Mouse (Mus musculus) erythroblast, adult 5-6 weeks (primary cell): ENCODE results near the gene Cd7. TPM values are rescaled to one million over a fixed set of nuclear protein-coding genes. Genes with fewer than 3 reads are reported as not detected.

Experiments
- ATAC-seq: replicated peaks from 2 replicates; pipeline ENCODE4 v1.8.0; 2016; ENCODE audit warnings: moderate number of reproducible peaks, mild to moderate bottlenecking, moderate TSS enrichment, inconsistent platforms; ENCODE audit not compliant: poor library complexity, low FRiP score, severe bottlenecking
- total RNA-seq, 2 experiments: library from RNA; stranded (forward) in 1 of 2; stranded (reverse) in 1 of 2; fragments of 150-400 nt in 1 of 2; fragments of 200-764, 138-1000 nt in 1 of 2; gene quantifications; 2 replicates each; pipeline versions ENCODE4 v1.2.3 to v1.2.4; 2015 to 2017; ENCODE audit warnings: low replicate concordance in 2 of 2

The Cd7 gene
- total RNA-seq, 2 experiments from 2014 or later, result 4.8 TPM; not detected in 1

- ATAC-seq, result no peak
These were observed 44.5 kb downstream of the Cd7 start for GRCm38 (mm10) chr11:120994741-120995140.

DNA sequence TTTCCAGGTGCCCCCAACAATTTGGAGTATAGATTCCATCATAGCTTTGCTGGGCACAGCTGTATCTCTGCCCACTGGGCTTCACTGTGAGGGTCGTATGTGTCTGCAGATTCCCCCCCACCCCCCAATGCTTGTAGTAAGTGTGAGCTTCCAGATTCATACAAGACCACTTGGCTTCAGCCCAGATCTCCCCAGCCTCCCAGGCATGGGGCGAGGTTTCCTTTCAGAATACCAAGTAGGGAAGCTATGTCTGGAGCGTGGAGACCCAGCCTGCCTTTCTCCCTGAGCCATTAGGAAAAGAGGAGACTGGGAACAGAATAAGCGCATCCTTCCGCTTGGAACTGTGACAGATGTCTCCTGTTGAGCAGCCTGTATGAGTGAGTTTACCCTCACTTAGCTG lies 45.6 kb downstream of the Cd7 start:
- ATAC-seq, result no peak

DNA sequence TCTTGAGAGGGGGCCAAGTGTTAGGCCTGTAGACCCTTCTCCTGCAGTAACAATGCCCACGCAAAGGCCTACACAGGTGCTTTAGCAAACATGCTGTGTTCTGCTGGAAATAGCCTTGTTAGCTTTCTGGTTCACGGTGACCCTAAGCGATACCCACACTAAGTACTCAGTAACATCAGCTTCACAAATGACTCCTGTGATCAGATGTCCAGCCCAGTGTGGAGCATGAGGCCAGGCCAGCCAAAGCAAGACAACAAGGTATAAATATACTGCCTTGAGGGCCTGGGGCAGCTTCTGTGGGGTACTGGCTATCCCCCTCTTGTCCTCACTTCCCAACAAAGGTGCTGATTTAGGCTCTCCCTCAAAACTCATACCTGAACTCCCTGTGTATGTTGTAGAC lies 46.1 kb downstream of the Cd7 start:
- ATAC-seq, result no peak

DNA sequence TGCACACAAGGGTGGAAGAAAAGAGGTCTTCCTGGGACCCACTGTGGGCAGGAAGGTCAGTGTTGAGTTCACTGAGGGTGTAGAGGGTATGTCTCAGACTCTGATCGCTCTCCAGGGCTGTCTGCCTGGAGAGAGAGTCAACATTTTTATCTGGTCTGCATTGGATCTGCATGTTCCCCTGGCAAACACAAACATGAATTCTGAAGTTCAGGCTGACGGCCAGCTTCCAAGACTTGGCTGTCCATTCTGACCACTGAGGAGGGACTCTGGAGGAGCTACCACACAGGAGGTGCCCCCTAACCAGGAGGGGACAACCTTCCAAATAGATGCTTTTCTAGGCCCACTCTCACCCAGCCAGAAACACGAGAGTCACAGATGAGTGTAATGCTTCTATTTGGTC lies 47.4 kb downstream of the Cd7 start:
- ATAC-seq, result 0 out of 2 replicates have a peak, but pooled peaks have one; percentile 3

GRCm38 (mm10) chr11:120990951-120991526 lies 48.2 kb downstream of the Cd7 start, which contains the start of gene Csnk1d:
Gene Csnk1d (minus strand): TSS chr11:120991330.
- ATAC-seq, result peak; percentile 66

- peak; percentile 67 for ATAC-seq
These were observed 49.0 kb downstream of the Cd7 start for GRCm38 (mm10) chr11:120990126-120990781.

DNA sequence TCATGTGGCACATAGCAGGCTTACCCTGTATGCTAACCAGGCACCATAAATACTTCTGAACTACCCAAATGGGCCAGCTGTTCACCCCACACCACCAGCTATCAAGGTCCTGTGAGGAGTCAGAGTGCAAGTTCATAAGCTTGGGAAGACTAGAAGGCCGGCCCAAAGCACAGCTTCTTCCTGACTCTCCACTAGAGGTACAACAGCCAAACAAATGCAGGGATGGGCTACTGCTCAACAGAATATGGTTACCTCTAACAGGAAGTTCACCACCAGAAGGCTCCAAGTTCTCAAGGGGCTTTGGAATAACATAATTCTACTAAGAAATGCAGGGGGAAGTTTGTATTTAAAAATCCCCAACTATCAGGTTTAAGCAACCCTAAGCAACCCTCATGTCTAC lies 49.7 kb downstream of the Cd7 start:
- ATAC-seq, result peak; percentile 23

- no peak for ATAC-seq
These were observed 50.8 kb downstream of the Cd7 start for GRCm38 (mm10) chr11:120988410-120988809.

GRCm38 (mm10) chr11:120987608-120988007 lies 51.6 kb downstream of the Cd7 start:
- ATAC-seq, result no peak

Other genes with a start within 250 kb of the Cd7 start
- gene Dus1l, start 243.0 kb downstream of the Cd7 start, total RNA-seq (2015; ENCODE audit: low replicate concordance), result 10.0 and 12.5 TPM in 2 replicates
- gene Dus1l, start 243.0 kb downstream of the Cd7 start, total RNA-seq (2017; ENCODE audit: low replicate concordance), result 6.4 and 8.5 TPM in 2 replicates
- 6.5 and 7.9 TPM in 2 replicates for gene Fasn, start 214.9 kb downstream of the Cd7 start, total RNA-seq (2015; ENCODE audit: low replicate concordance)
- 2.6 TPM in 2 replicates for gene Fasn, start 214.9 kb downstream of the Cd7 start, total RNA-seq (2017; ENCODE audit: low replicate concordance)
- 2.3 and 5.2 TPM in 2 replicates for gene Ccdc57, start 106.5 kb downstream of the Cd7 start, total RNA-seq (2015; ENCODE audit: low replicate concordance)
- 4.4 and 6.0 TPM in 2 replicates for gene Ccdc57, start 106.5 kb downstream of the Cd7 start, total RNA-seq (2017; ENCODE audit: low replicate concordance)
- gene Slc16a3, start 90.9 kb downstream of the Cd7 start, total RNA-seq (2015; ENCODE audit: low replicate concordance), result 5.2 and 11.7 TPM in 2 replicates
- gene Slc16a3, start 90.9 kb downstream of the Cd7 start, total RNA-seq (2017; ENCODE audit: low replicate concordance), result 5.6 and 7.1 TPM in 2 replicates
- 70.3 and 83.2 TPM in 2 replicates for gene Csnk1d, start 48.1 kb downstream of the Cd7 start, total RNA-seq (2015; ENCODE audit: low replicate concordance)
- 121 and 148 TPM in 2 replicates for gene Csnk1d, start 48.1 kb downstream of the Cd7 start, total RNA-seq (2017; ENCODE audit: low replicate concordance)
- not detected in 2 replicates for gene Sectm1b, start 24.2 kb upstream of the Cd7 start, total RNA-seq (2015; ENCODE audit: low replicate concordance)
- not detected in 2 replicates for gene Sectm1b, start 24.2 kb upstream of the Cd7 start, total RNA-seq (2017; ENCODE audit: low replicate concordance)
- not detected in 2 replicates for gene Sectm1a, start 41.8 kb upstream of the Cd7 start, total RNA-seq (2015; ENCODE audit: low replicate concordance)
- not detected in 2 replicates for gene Sectm1a, start 41.8 kb upstream of the Cd7 start, total RNA-seq (2017; ENCODE audit: low replicate concordance)
- not detected in 2 replicates for gene Tex19.2, start 79.3 kb upstream of the Cd7 start, total RNA-seq (2015; ENCODE audit: low replicate concordance)
- not detected in 2 replicates for gene Tex19.2, start 79.3 kb upstream of the Cd7 start, total RNA-seq (2017; ENCODE audit: low replicate concordance)
- not detected in 2 replicates for gene Tex19.1, start 106.7 kb upstream of the Cd7 start, total RNA-seq (2015; ENCODE audit: low replicate concordance)
- gene Tex19.1, start 106.7 kb upstream of the Cd7 start, total RNA-seq (2017; ENCODE audit: low replicate concordance), result not detected in 2 replicates
- gene Uts2r, start 120.9 kb upstream of the Cd7 start, total RNA-seq (2015; ENCODE audit: low replicate concordance), result not detected in 2 replicates
- gene Uts2r, start 120.9 kb upstream of the Cd7 start, total RNA-seq (2017; ENCODE audit: low replicate concordance), result not detected in 2 replicates
- 0.84 and 6.9 TPM in 2 replicates for gene Hexdc, start 165.0 kb upstream of the Cd7 start, total RNA-seq (2015; ENCODE audit: low replicate concordance)
- gene Hexdc, start 165.0 kb upstream of the Cd7 start, total RNA-seq (2017; ENCODE audit: low replicate concordance), result 0.51 and 3.9 TPM in 2 replicates
- gene Ogfod3, start 165.3 kb upstream of the Cd7 start, total RNA-seq (2015; ENCODE audit: low replicate concordance), result 0.77 and 1.0 TPM in 2 replicates
- 2.6 TPM in 2 replicates for gene Ogfod3, start 165.3 kb upstream of the Cd7 start, total RNA-seq (2017; ENCODE audit: low replicate concordance)
- 4.6 and 24.7 TPM in 2 replicates for gene Cybc1, start 189.9 kb upstream of the Cd7 start, total RNA-seq (2015; ENCODE audit: low replicate concordance)
- 16.6 and 16.9 TPM in 2 replicates for gene Cybc1, start 189.9 kb upstream of the Cd7 start, total RNA-seq (2017; ENCODE audit: low replicate concordance)
- gene Narf, start 197.8 kb upstream of the Cd7 start, total RNA-seq (2015; ENCODE audit: low replicate concordance), result 145 and 154 TPM in 2 replicates
- gene Narf, start 197.8 kb upstream of the Cd7 start, total RNA-seq (2017; ENCODE audit: low replicate concordance), result 264 and 277 TPM in 2 replicates
- gene Foxk2, start 220.6 kb upstream of the Cd7 start, total RNA-seq (2015; ENCODE audit: low replicate concordance), result 6.1 and 13.4 TPM in 2 replicates
- 7.1 and 7.2 TPM in 2 replicates for gene Foxk2, start 220.6 kb upstream of the Cd7 start, total RNA-seq (2017; ENCODE audit: low replicate concordance)